Mouse (Mus musculus): ENCODE measurements at regions not wholly inside any gene's neighbourhood (a gene's known extent, or its start where the extent isn't known, plus 50 kb on each side); places are given as distances from the start of the nearest gene placed in this dataset.
A peak's percentile ranks its signal among the peaks of the same experiment; 100 is the strongest.

DNA sequence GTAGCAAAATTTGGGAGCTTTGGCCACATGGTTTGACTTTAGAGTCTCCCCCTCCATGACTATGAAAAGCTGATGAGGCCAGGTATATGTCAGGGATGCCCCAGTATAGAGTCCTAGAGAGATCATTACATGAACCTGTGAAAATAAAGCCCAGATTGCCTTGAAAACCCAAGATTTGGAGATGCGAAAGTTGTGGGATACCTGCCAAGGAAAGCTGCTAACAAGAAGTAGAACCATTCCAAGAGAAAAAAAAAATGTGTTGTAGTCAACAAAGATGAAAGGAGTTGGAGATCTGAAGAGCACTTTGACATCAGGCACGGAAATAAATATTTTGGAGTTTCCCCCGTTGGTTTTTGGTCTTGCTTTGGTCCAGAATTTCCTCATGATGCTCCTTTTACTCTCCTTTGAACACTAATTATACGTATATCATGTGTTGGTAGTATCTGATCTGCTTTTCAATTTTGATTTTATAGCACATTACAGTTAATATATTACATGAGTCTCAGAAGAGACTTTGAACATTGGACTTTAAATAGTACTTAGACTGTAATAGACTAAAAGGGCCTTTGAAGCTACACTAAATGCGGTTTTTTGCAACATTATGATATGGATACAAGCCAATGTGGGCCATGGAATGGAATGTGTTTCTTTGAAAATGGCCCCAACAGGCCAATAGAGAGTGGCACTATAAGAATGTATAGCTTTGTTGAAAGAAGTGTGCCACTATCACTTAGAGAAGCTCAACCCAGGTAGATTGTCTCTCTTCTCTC lies 461.2 kb downstream of the Jrkl start:
- DNase-seq: no peak

DNA sequence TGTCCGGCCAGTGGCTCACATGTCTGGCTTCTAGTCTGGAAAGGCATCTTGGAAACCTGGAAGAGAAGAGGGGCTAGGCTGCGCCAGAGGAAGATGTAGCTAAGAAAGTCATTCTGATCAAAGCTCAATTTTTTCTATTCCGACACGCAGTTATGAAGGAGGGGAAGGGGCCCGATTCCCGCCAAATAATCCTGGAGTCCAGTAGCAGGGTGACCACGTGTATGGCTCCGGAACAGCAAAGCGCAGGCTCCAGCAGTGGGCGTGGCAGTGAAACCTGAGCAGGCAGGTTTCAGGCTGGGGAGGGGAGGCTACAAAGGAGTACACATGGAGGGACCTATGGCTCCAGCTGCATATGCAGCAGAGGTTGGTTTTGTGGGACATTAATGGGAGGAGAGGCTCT lies 491.8 kb downstream of the Jrkl start:
- DNase-seq: peak; percentile 84
